In genomic region chr1:90849836-90850235, GRCm38 (mm10) we compare ENCODE assay signal across 9 mouse cellular contexts. TPM values are rescaled to one million over a fixed set of nuclear protein-coding genes. Genes with fewer than 3 reads are reported as not detected.
A peak's percentile ranks its signal among the peaks of the same experiment; 100 is the strongest.
DNase-seq lines count a peak whose midpoint lies in the region; ATAC-seq and TF ChIP-seq lines count a peak whose summit lies in the region.
"Had no signal": no experiment of that assay in that cellular context is flagged by ENCODE, and none has a peak within 500 bp of the region (broad histone marks: within the 10 kb centered on the region; RNA-seq: fewer than 3 reads in every experiment).

No protein-coding gene starts in this region.

- no peaks in the 10 kb centered on the region for H3K36me3 ChIP-seq in neural tube, embryonic 11.5 days (ENCODE audit: control insufficient read depth, insufficient read depth, low read length)
- H3K36me3 ChIP-seq: embryonic facial prominence, embryonic 13.5 days had no signal

- 35% methylated on average over 8 of the region's 8 CpGs for WGBS in lung, adult 2 months
- 43% methylated on average over 8 of the region's 8 CpGs for WGBS in neural tube, embryonic 11.5 days

- no peak overlapping the region for H3K4me3 ChIP-seq in lung, adult 2 months (replicated peaks; ENCODE audit: extremely low read depth, low read depth, low read length)
- no peak overlapping the region for H3K4me3 ChIP-seq in neural tube, embryonic 11.5 days (ENCODE audit: low read depth, low read length)
- H3K4me3 ChIP-seq: embryonic facial prominence, embryonic 13.5 days had no signal

- DNase-seq in CD4-positive, CD25-positive, alpha-beta regulatory T cell, adult 2 months (ENCODE audit: low read depth, low spot score), result peak; percentile 33
- DNase-seq in lung, adult 2 months, result no peak
- DNase-seq in lung, adult 18-20 months, result no peak
- peak; percentile 32 for DNase-seq in gastrocnemius, postnatal 25 days
- peak; percentile 29 to 40 for DNase-seq in kidney, postnatal 25 days
- DNase-seq in neural tube, embryonic 11.5 days (ENCODE audit: low spot score), result peak; percentile 38

- H3K9ac ChIP-seq in neural tube, embryonic 11.5 days (ENCODE audit: low read length), result no peak overlapping the region
- H3K9ac ChIP-seq: embryonic facial prominence, embryonic 13.5 days had no signal

- no peak for TF ChIP-seq POLR2A in lung, adult 2 months (IDR thresholded peaks at IDR 0.05; ENCODE audit: borderline replicate concordance, extremely low read depth, low read depth, low read length)

- H3K4me1 ChIP-seq in lung, adult 2 months (ENCODE audit: control insufficient read depth, insufficient read depth, low read length), result no peaks in the 10 kb centered on the region
- H3K4me1 ChIP-seq in neural tube, embryonic 11.5 days (ENCODE audit: control insufficient read depth, insufficient read depth, low read length), result no peaks in the 10 kb centered on the region

- H3K9me3 ChIP-seq in neural tube, embryonic 11.5 days (ENCODE audit: control insufficient read depth, low read length), result no peaks in the 10 kb centered on the region
- H3K9me3 ChIP-seq: embryonic facial prominence, embryonic 13.5 days had no signal

- ATAC-seq in CD4-positive, CD25-positive, alpha-beta regulatory T cell, adult 4 months, result no peak
- no peak for ATAC-seq in neural tube, embryonic 11.5 days (ENCODE audit: insufficient read depth, low FRiP score, low TSS enrichment)
- ATAC-seq in inflammation-experienced regulatory T-cells, adult 6 months, result no peak

- no peak overlapping the region for H3K4me2 ChIP-seq in neural tube, embryonic 11.5 days (ENCODE audit: low read depth)
- H3K4me2 ChIP-seq: embryonic facial prominence, embryonic 13.5 days had no signal

- no peaks in the 10 kb centered on the region for H3K27me3 ChIP-seq in neural tube, embryonic 11.5 days (ENCODE audit: control insufficient read depth, insufficient read depth, low read length)
- H3K27me3 ChIP-seq: embryonic facial prominence, embryonic 13.5 days had no signal

- no peak overlapping the region for H3K27ac ChIP-seq in neural tube, embryonic 11.5 days (ENCODE audit: low read depth, low read length)
- H3K27ac ChIP-seq: embryonic facial prominence, embryonic 13.5 days had no signal

- TF ChIP-seq CTCF in lung, adult 2 months (IDR thresholded peaks at IDR 0.05; ENCODE audit: insufficient read depth, low read length), result peak; percentile 70

RNA-seq across cellular contexts. Expression of gene Col6a3, which starts 6.1 kb away (rescaled TPM):
- not detected for polyA plus RNA-seq in CD4-positive, CD25-positive, alpha-beta regulatory T cell, adult 4 months (2017; shearing (Covaris generic))
- 49.7 and 71.8 TPM in 2 replicates for polyA plus RNA-seq in lung, adult 2 months (2012; rRNA removed)
- total RNA-seq in gastrocnemius, postnatal 25 days (2021), result 100 to 1,000 TPM in 1 of 2 experiments, 10 to 100 TPM in 1; 86.2 to 121 TPM
- polyA plus RNA-seq in neural tube, embryonic 11.5 days (2014; fragmentation: Nextera tagmentation; extraction: Ambion mirVana), result 10.1 and 11.4 TPM in 2 replicates
- polyA plus RNA-seq in inflammation-experienced regulatory T-cells, adult 6 months (2017; shearing (Covaris generic)), result under 1 TPM in 1 of 3 experiments, not detected in 2; 0.08 TPM

Comparison
In these comparisons a context has a peak if more than half of its experiments do, and no peak if none do; other contexts are left out.
1. DNase-seq: peak in CD4-positive, CD25-positive, alpha-beta regulatory T cell, adult 2 months (single experiment), gastrocnemius, postnatal 25 days (single experiment), kidney, postnatal 25 days (2 of 2) and neural tube, embryonic 11.5 days (single experiment); none in lung, adult 2 months (single experiment) and lung, adult 18-20 months (0 of 2).